Mouse (Mus musculus): ENCODE data around the gene Kcnq1. TPM values are rescaled to one million over a fixed set of nuclear protein-coding genes. Genes with fewer than 3 reads are reported as not detected.
A peak's percentile ranks its signal among the peaks of the same experiment; 100 is the strongest.

The Kcnq1 gene
- polyA plus RNA-seq, 1 experiment from 2014 or later: 17.8 TPM

DNA sequence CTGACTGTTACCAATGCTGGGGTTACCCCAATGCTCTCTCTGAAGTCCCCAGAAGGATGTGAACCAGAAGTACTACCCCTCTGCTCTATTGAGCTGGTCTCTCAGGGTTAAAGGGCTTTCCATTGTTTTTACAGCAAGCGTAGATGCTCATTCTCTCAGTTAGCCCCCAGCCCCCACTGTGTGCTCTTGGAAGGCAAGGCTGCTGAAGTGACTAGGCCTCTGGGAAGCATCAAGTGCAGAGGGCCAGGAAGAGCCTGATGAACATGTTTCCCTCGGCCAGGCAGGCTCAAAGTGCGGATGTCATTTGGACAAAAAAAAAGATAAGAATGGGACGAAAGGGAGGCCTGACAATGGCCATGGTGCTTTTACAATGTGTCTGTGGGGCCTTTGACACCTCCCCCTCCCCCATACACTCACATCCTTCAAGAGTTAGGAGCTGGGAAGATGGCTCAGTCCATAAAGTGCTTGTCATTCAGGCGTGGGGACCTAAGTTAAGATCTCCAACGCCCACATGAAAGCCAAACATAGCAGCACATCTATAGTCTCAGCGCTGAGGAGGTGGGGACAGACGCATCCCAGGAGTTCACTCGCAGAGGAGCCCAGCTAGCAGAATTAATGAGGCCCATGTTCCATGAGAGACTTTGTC, 196.6 kb downstream of the Kcnq1 start:
- no peaks in the 10 kb centered on the region for H3K36me3 ChIP-seq (ENCODE audit: control insufficient read depth, insufficient read depth, low read length)
- no peak overlapping the region for H3K9ac ChIP-seq (ENCODE audit: low read length)
- peaks cover 9% of the 10 kb centered on the region; the same call in 1 of the 2 replicates for H3K4me1 ChIP-seq (replicated peaks; ENCODE audit: control insufficient read depth, insufficient read depth)
- ATAC-seq (ENCODE audit: low FRiP score, low TSS enrichment) (no peak), DNase-seq (ENCODE audit: low spot score) (no peak)
- no peak overlapping the region for H3K27ac ChIP-seq (replicated peaks)
- no peaks in the 10 kb centered on the region for H3K9me3 ChIP-seq (ENCODE audit: control insufficient read depth, low read length)
- 78% methylated on average over 9 of the region's 9 CpGs for WGBS
- H3K4me3 ChIP-seq (ENCODE audit: low read depth, low read length): no peak overlapping the region
- H3K4me2 ChIP-seq (replicated peaks; ENCODE audit: low read depth): no peak overlapping the region
- no peaks in the 10 kb centered on the region for H3K27me3 ChIP-seq (ENCODE audit: control insufficient read depth, insufficient read depth, low read length)
- TF ChIP-seq EP300 (optimal IDR thresholded peaks at IDR 0.05): no peak
- no peak for TF ChIP-seq CTCF (IDR thresholded peaks at IDR 0.05; ENCODE audit: low read depth)

DNA sequence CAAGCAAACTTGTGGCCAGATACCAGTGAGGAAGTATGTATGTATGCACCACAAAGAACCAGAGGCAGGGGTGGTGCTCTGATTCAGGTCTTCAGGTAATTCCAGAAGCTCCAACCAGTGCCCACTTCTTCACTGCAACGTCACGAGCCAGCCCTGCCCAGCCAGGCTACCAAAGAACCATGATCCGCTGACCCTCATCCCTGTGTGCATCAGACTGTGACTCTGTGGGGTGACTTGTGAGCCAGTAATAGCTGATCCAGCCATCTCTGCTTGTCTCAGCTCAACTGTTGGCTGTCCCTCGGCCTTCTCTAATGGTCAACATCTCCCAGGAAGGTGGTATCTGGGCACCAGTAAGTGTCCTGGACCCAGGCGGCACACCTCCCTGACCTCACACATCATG, 197.4 kb downstream of the Kcnq1 start:
- WGBS: 92% methylated on average over 5 of the region's 5 CpGs
- Histone ChIP-seq H3K36me3 (ENCODE audit: control insufficient read depth, insufficient read depth, low read length) (no peaks in the 10 kb centered on the region), H3K4me2 (replicated peaks; ENCODE audit: low read depth) (no peak overlapping the region), H3K9ac (ENCODE audit: low read length) (no peak overlapping the region), H3K4me1 (replicated peaks; ENCODE audit: control insufficient read depth, insufficient read depth) (peaks cover 9% of the 10 kb centered on the region; the same call in 1 of the 2 replicates), H3K27ac (replicated peaks) (no peak overlapping the region), H3K4me3 (ENCODE audit: low read depth, low read length) (no peak overlapping the region), H3K9me3 (ENCODE audit: control insufficient read depth, low read length) (no peaks in the 10 kb centered on the region), H3K27me3 (ENCODE audit: control insufficient read depth, insufficient read depth, low read length) (no peaks in the 10 kb centered on the region)
- TF ChIP-seq CTCF (IDR thresholded peaks at IDR 0.05; ENCODE audit: low read depth): no peak
- TF ChIP-seq EP300 (optimal IDR thresholded peaks at IDR 0.05): no peak
- no peak for DNase-seq (ENCODE audit: low spot score)
- no peak for ATAC-seq (ENCODE audit: low FRiP score, low TSS enrichment)

DNA sequence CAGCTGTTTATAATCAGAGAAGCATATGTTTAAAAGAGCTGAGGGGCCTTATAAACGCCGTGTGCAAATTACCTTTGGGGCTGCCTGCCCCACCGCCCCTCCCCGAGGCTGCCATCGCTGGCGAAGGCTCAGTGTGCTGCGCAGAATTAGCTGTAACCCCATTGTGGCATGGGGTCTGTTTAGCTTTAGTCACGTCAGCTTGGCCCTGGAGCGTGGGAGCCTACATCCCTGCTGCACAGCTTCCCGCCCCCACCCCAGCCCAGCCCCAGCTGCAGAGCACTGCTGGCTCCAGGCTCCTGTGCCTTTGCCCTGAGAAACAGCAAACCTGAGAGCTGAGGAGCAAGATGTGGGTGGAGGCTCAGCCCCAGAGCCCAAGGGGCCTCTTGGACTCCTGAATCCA, 199.6 kb downstream of the Kcnq1 start:
- no peaks in the 10 kb centered on the region for H3K27me3 ChIP-seq (ENCODE audit: control insufficient read depth, insufficient read depth, low read length)
- no peak; the same call in 1 of the 2 replicates for ATAC-seq (ENCODE audit: low FRiP score, low TSS enrichment)
- H3K9me3 ChIP-seq (ENCODE audit: control insufficient read depth, low read length): no peaks in the 10 kb centered on the region
- H3K27ac ChIP-seq (replicated peaks): peak overlapping the region; percentile 61
- H3K9ac ChIP-seq (ENCODE audit: low read length): peak overlapping the region; percentile 18; the same call in 1 of the 2 replicates
- TF ChIP-seq EP300 (optimal IDR thresholded peaks at IDR 0.05): no peak
- no peak for TF ChIP-seq CTCF (IDR thresholded peaks at IDR 0.05; ENCODE audit: low read depth)
- peaks cover 6% of the 10 kb centered on the region; the same call in 1 of the 2 replicates for H3K4me1 ChIP-seq (replicated peaks; ENCODE audit: control insufficient read depth, insufficient read depth)
- 31% methylated on average over 10 of the region's 10 CpGs for WGBS
- no peak overlapping the region for H3K4me3 ChIP-seq (ENCODE audit: low read depth, low read length)
- no peak overlapping the region for H3K4me2 ChIP-seq (replicated peaks; ENCODE audit: low read depth)
- DNase-seq (ENCODE audit: low spot score): no peak
- no peaks in the 10 kb centered on the region for H3K36me3 ChIP-seq (ENCODE audit: control insufficient read depth, insufficient read depth, low read length)

DNA sequence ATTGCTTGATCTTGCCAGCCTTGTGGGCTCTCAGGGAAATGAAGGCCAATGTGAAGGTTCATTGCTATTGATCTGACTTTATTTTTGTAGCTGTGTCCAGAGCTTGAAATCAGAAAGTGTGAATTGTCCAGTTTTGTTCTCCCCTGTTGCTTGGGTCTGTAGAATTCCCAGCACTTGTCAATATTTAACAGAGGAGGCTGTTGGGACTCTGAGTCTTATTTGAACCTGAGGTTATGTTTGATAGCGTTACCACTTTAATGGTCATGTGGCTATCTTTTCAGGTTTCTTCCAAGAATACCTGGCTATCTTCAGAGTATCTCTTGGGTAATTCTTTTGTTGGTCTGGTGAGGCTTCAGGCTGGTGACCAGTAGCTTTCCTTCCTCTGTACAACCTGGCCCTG, 201.8 kb downstream of the Kcnq1 start:
- DNase-seq (ENCODE audit: low spot score): no peak
- no peak for ATAC-seq (ENCODE audit: low FRiP score, low TSS enrichment)
- WGBS: 74% methylated on average over 1 of the region's 1 CpGs

DNA sequence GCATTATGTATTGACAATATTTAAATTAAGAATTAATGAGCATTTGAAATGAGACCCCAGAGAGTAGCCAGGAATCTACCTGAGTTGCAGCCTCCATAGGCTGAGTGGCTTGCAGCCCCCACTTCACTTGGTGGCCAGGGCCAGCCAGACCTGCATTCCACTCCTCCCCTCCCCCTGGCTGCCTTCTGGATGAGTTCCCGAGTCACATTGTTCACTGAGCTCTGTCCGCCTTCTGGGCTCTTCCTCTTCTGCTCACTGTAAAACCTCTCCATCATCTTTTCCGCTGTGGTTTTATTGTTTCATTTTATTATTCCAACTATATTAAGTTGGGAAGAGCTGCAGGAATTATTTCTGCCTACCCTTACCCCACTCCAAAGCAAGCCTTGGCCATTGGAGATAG, 204.1 kb downstream of the Kcnq1 start:
- Histone ChIP-seq H3K4me3 (ENCODE audit: low read depth, low read length) (no peak overlapping the region), H3K36me3 (ENCODE audit: control insufficient read depth, insufficient read depth, low read length) (no peaks in the 10 kb centered on the region), H3K4me1 (replicated peaks; ENCODE audit: control insufficient read depth, insufficient read depth) (peaks cover 16% of the 10 kb centered on the region), H3K27me3 (ENCODE audit: control insufficient read depth, insufficient read depth, low read length) (no peaks in the 10 kb centered on the region), H3K4me2 (replicated peaks; ENCODE audit: low read depth) (no peak overlapping the region), H3K9me3 (ENCODE audit: control insufficient read depth, low read length) (no peaks in the 10 kb centered on the region), H3K9ac (ENCODE audit: low read length) (no peak overlapping the region), H3K27ac (replicated peaks) (no peak overlapping the region)
- DNase-seq (ENCODE audit: low spot score): no peak
- 64% methylated on average over 3 of the region's 3 CpGs for WGBS
- no peak for TF ChIP-seq CTCF (IDR thresholded peaks at IDR 0.05; ENCODE audit: low read depth)
- TF ChIP-seq EP300 (optimal IDR thresholded peaks at IDR 0.05): no peak
- no peak for ATAC-seq (ENCODE audit: low FRiP score, low TSS enrichment)

More for the DNA sequence above, 201.8 kb downstream of the Kcnq1 start:
- TF ChIP-seq EP300 (optimal IDR thresholded peaks at IDR 0.05) (no peak), CTCF (IDR thresholded peaks at IDR 0.05; ENCODE audit: low read depth) (no peak)
- Histone ChIP-seq H3K4me2 (replicated peaks; ENCODE audit: low read depth) (no peak overlapping the region), H3K27ac (replicated peaks) (no peak overlapping the region), H3K4me3 (ENCODE audit: low read depth, low read length) (no peak overlapping the region), H3K27me3 (ENCODE audit: control insufficient read depth, insufficient read depth, low read length) (no peaks in the 10 kb centered on the region), H3K36me3 (ENCODE audit: control insufficient read depth, insufficient read depth, low read length) (no peaks in the 10 kb centered on the region), H3K4me1 (replicated peaks; ENCODE audit: control insufficient read depth, insufficient read depth) (peaks cover 6% of the 10 kb centered on the region; the same call in 1 of the 2 replicates), H3K9me3 (ENCODE audit: control insufficient read depth, low read length) (no peaks in the 10 kb centered on the region), H3K9ac (ENCODE audit: low read length) (no peak overlapping the region)

DNA sequence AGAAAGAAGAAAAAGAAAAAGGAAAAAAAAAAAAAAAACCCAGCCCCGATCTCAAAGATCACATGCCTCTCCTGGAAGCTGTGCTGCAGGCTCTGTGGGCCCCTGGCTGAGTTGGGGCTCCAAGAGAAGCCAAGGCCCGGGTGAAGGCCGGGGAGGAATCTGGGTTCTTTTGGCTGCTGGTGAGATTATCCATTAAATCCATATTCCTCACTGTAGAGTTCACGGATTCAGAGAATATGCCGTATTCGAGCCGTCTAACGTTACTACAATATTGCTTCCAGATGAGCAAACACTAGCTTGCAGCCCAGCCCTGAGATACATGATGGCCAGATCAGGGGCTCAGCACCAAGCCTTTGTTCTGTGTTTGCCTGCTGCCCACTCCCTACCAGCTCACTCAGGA, 204.7 kb downstream of the Kcnq1 start:
- Histone ChIP-seq H3K36me3 (ENCODE audit: control insufficient read depth, insufficient read depth, low read length) (no peaks in the 10 kb centered on the region), H3K9me3 (ENCODE audit: control insufficient read depth, low read length) (no peaks in the 10 kb centered on the region), H3K9ac (ENCODE audit: low read length) (no peak overlapping the region), H3K4me1 (replicated peaks; ENCODE audit: control insufficient read depth, insufficient read depth) (peaks cover 16% of the 10 kb centered on the region), H3K27me3 (ENCODE audit: control insufficient read depth, insufficient read depth, low read length) (no peaks in the 10 kb centered on the region), H3K4me2 (replicated peaks; ENCODE audit: low read depth) (no peak overlapping the region), H3K27ac (replicated peaks) (no peak overlapping the region; the same call in 1 of the 2 replicates), H3K4me3 (ENCODE audit: low read depth, low read length) (no peak overlapping the region)
- no peak for ATAC-seq (ENCODE audit: low FRiP score, low TSS enrichment)
- TF ChIP-seq EP300 (optimal IDR thresholded peaks at IDR 0.05): no peak
- no peak for TF ChIP-seq CTCF (IDR thresholded peaks at IDR 0.05; ENCODE audit: low read depth)
- 44% methylated on average over 8 of the region's 8 CpGs for WGBS
- no peak for DNase-seq (ENCODE audit: low spot score)
